Mouse (Mus musculus) erythroblast, embryonic 14.5 days (primary cell): ENCODE measurements around the gene Epdr1.

Experiments used
- GATA1 ChIP-seq: IDR thresholded peaks from 2 replicates; pipeline ENCODE4 v1.6.1; 2012; ENCODE audit warnings: low read length, inconsistent platforms, mixed read lengths
- TAL1 ChIP-seq: IDR thresholded peaks from 3 replicates; pipeline ENCODE4 v1.6.1; 2012; ENCODE audit warnings: low read length, inconsistent platforms, mixed read lengths

DNA sequence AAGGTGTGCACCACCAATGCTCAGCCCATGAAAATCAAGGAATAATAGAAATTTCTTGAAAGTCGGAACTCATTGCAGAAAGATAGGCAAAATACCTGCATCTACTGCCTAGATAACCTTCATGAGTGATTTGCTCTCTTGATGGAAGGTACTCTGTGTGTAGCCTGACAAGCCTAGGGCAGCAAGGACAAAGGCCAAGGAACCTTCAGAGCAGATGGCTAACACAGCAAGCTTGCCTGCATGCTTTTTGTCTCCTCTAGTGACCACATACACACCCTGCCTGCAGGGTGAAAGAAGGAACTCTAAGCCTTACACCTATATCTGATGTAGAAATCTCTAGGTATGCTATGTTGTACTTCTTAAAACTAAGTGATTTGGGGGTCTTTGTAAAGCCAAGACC lies 24.6 kb downstream of the Epdr1 start:
- TF ChIP-seq GATA1 (no peak), TAL1 (no peak)
